Mouse (Mus musculus) midbrain, embryonic 11.5 days (tissue): ENCODE measurements around the gene 4933428G20Rik. TPM values are rescaled to one million over a fixed set of nuclear protein-coding genes. Genes with fewer than 3 reads are reported as not detected.
A peak's percentile ranks its signal among the peaks of the same experiment; 100 is the strongest.

Experiments used
- ATAC-seq: fragments of 200-750 bp; cut with Nextera tagmentation; 2 replicates; pipeline ENCODE4 v1.8.0; 2017; ENCODE audit warnings: moderate TSS enrichment, moderate library complexity; ENCODE audit not compliant: low FRiP score
- DNase-seq: peaks from one replicate; pipeline ENCODE4 v3.0.0; 2015; ENCODE audit warnings: low spot score; ENCODE audit errors: missing footprints
- H3K27ac ChIP-seq: fragments of 300-500 bp; sonication (generic); 2 replicates; pipeline ENCODE4 v1.5.1; 2014; ENCODE audit warnings: low read depth, low read length
- H3K27me3 ChIP-seq: fragments of 300-500 bp; sonication (generic); 2 replicates; pipeline ENCODE4 v1.6.1; 2014; ENCODE audit warnings: mild to moderate bottlenecking, low read length, moderate library complexity, mixed read lengths; ENCODE audit not compliant: control insufficient read depth, insufficient read depth
- H3K36me3 ChIP-seq: fragments of 300-500 bp; sonication (generic); 2 replicates; pipeline ENCODE4 v1.6.1; 2014; ENCODE audit warnings: mild to moderate bottlenecking, low read length, moderate library complexity, mixed read lengths; ENCODE audit not compliant: control insufficient read depth, insufficient read depth
- H3K4me1 ChIP-seq: fragments of 300-500 bp; sonication (generic); 2 replicates; pipeline ENCODE4 v1.6.1; 2014; ENCODE audit warnings: low read length; ENCODE audit not compliant: control insufficient read depth, insufficient read depth
- H3K4me2 ChIP-seq: fragments of 300-500 bp; sonication (generic); 2 replicates; pipeline ENCODE4 v1.6.1; 2014; ENCODE audit warnings: mild to moderate bottlenecking, moderate library complexity
- H3K4me3 ChIP-seq: fragments of 300-500 bp; sonication (generic); 2 replicates; pipeline ENCODE4 v1.5.1; 2014; ENCODE audit warnings: low read depth, low read length
- H3K9ac ChIP-seq: fragments of 300-500 bp; sonication (generic); 2 replicates; pipeline ENCODE4 v1.6.1; 2014; ENCODE audit warnings: low read length
- H3K9me3 ChIP-seq: fragments of 300-500 bp; sonication (generic); 2 replicates; pipeline ENCODE4 v1.6.1; 2016; ENCODE audit warnings: low read length; ENCODE audit not compliant: control insufficient read depth
- WGBS: fragments of 180-500 bp; shearing (Covaris S2); extraction: QIAGEN DNeasy Blood & Tissue Kit; methylation state at CpG from one replicate; pipeline ENCODE4 v1.1.7; 2014; 5-methylcytosine and 5-hydroxymethylcytosine counted together
- polyA plus RNA-seq: library from polyadenylated mRNA; unstranded; fragments of >200 nt; fragmentation: Nextera tagmentation; extraction: Ambion mirVana; gene quantifications from 2 replicates; pipeline ENCODE4 v1.2.1, GENCODE M21; 2014

4933428G20Rik gene
- polyA plus RNA-seq, 1 experiment from 2014 or later = not detected

- Histone ChIP-seq H3K4me2 (no peak overlapping the region), H3K9me3 (no peaks in the 10 kb centered on the region), H3K4me1 (peaks cover 16% of the 10 kb centered on the region), H3K27me3 (peaks cover 19% of the 10 kb centered on the region), H3K9ac (no peak overlapping the region), H3K4me3 (no peak overlapping the region), H3K36me3 (no peaks in the 10 kb centered on the region), H3K27ac (no peak overlapping the region)
- WGBS = 80% methylated on average over 22 of the region's 22 CpGs
- ATAC-seq (no peak), DNase-seq (no peak)
Observed at GRCm38 (mm10) chr11:97542171-97543150, 42.3 kb upstream of the 4933428G20Rik start.

- no peak for ATAC-seq
- H3K9me3 ChIP-seq = no peaks in the 10 kb centered on the region
- H3K27ac ChIP-seq = no peak overlapping the region
- H3K9ac ChIP-seq = no peak overlapping the region
- peak; percentile 82 for DNase-seq
- peaks cover 13% of the 10 kb centered on the region for H3K4me1 ChIP-seq
- peaks cover 35% of the 10 kb centered on the region for H3K27me3 ChIP-seq
- no peak overlapping the region for H3K4me3 ChIP-seq
- H3K36me3 ChIP-seq = no peaks in the 10 kb centered on the region
- no peak overlapping the region for H3K4me2 ChIP-seq
- 67% methylated on average over 3 of the region's 3 CpGs for WGBS
Observed at GRCm38 (mm10) chr11:97540604-97541003, 40.5 kb upstream of the 4933428G20Rik start.

- DNase-seq (no peak), ATAC-seq (no peak)
- 79% methylated on average over 3 of the region's 3 CpGs for WGBS
- Histone ChIP-seq H3K4me2 (no peak overlapping the region), H3K9me3 (no peaks in the 10 kb centered on the region), H3K27me3 (peaks cover 36% of the 10 kb centered on the region), H3K4me1 (peaks cover 13% of the 10 kb centered on the region), H3K27ac (no peak overlapping the region), H3K9ac (no peak overlapping the region), H3K36me3 (no peaks in the 10 kb centered on the region), H3K4me3 (no peak overlapping the region)
Observed at GRCm38 (mm10) chr11:97540136-97540535, 40.0 kb upstream of the 4933428G20Rik start.

- Histone ChIP-seq H3K9me3 (no peaks in the 10 kb centered on the region), H3K36me3 (no peaks in the 10 kb centered on the region), H3K4me3 (no peak overlapping the region), H3K9ac (no peak overlapping the region), H3K27me3 (peaks cover 38% of the 10 kb centered on the region), H3K4me1 (peaks cover 18% of the 10 kb centered on the region), H3K4me2 (no peak overlapping the region), H3K27ac (no peak overlapping the region)
- DNase-seq = peak; percentile 88
- ATAC-seq = no peak
- 45% methylated on average over 5 of the region's 5 CpGs for WGBS
Observed at GRCm38 (mm10) chr11:97539622-97540021, 39.5 kb upstream of the 4933428G20Rik start.

- Histone ChIP-seq H3K27me3 (peaks cover 55% of the 10 kb centered on the region), H3K9ac (no peak overlapping the region), H3K4me2 (peak overlapping the region; percentile 72; the same call in 1 of the 2 replicates), H3K27ac (no peak overlapping the region), H3K4me1 (peaks cover 30% of the 10 kb centered on the region), H3K4me3 (no peak overlapping the region; the same call in 1 of the 2 replicates), H3K36me3 (no peaks in the 10 kb centered on the region), H3K9me3 (no peaks in the 10 kb centered on the region)
- WGBS = 24% methylated on average over 12 of the region's 12 CpGs
- ATAC-seq (no peak), DNase-seq (peak; percentile 88)
Observed at GRCm38 (mm10) chr11:97537580-97538089, 37.5 kb upstream of the 4933428G20Rik start.

GRCm38 (mm10) chr11:97536835-97537579, 36.9 kb upstream of the 4933428G20Rik start:
- peak overlapping the region; percentile 56 for H3K9ac ChIP-seq
- peak; percentile 41; the same call in 1 of the 2 replicates for ATAC-seq
- 2% methylated on average over 36 of the region's 36 CpGs for WGBS
- H3K9me3 ChIP-seq = no peaks in the 10 kb centered on the region
- DNase-seq = peak; percentile 95
- peak overlapping the region; percentile 72 for H3K4me2 ChIP-seq
- H3K4me1 ChIP-seq = peaks cover 34% of the 10 kb centered on the region
- H3K27me3 ChIP-seq = peaks cover 61% of the 10 kb centered on the region
- peak overlapping the region; percentile 33 for H3K4me3 ChIP-seq
- H3K27ac ChIP-seq = no peak overlapping the region
- H3K36me3 ChIP-seq = no peaks in the 10 kb centered on the region

- Histone ChIP-seq H3K4me1 (peaks cover 37% of the 10 kb centered on the region), H3K4me2 (peak overlapping the region; percentile 72), H3K36me3 (no peaks in the 10 kb centered on the region), H3K4me3 (peak overlapping the region; percentile 33; the same call in 1 of the 2 replicates), H3K9me3 (no peaks in the 10 kb centered on the region), H3K27ac (no peak overlapping the region), H3K9ac (peak overlapping the region; percentile 16; the same call in 1 of the 2 replicates), H3K27me3 (peaks cover 63% of the 10 kb centered on the region)
- DNase-seq = peak; percentile 91
- no peak for ATAC-seq
- 12% methylated on average over 35 of the region's 35 CpGs for WGBS
Observed at GRCm38 (mm10) chr11:97536083-97536747, 36.1 kb upstream of the 4933428G20Rik start.

- Histone ChIP-seq H3K4me1 (peaks cover 37% of the 10 kb centered on the region), H3K36me3 (no peaks in the 10 kb centered on the region), H3K9me3 (no peaks in the 10 kb centered on the region), H3K27me3 (peaks cover 63% of the 10 kb centered on the region), H3K4me3 (no peak overlapping the region), H3K4me2 (no peak overlapping the region), H3K9ac (no peak overlapping the region), H3K27ac (no peak overlapping the region)
- ATAC-seq (no peak), DNase-seq (no peak)
- WGBS = 37% methylated on average over 5 of the region's 5 CpGs
Observed at GRCm38 (mm10) chr11:97535660-97536059, 35.5 kb upstream of the 4933428G20Rik start.
